Mouse (Mus musculus) cerebellum, adult 11-12 months (tissue): ENCODE data around the gene Bicc1.

Experiments
- DNase-seq: peaks from one replicate; pipeline ENCODE4 v3.0.0; 2022

The Bicc1 gene

GRCm38 (mm10) chr10:71120121-71120768, 39.3 kb downstream of the Bicc1 start:
- no peak for DNase-seq

- DNase-seq = no peak
Measured at GRCm38 (mm10) chr10:71119120-71119847, 40.2 kb downstream of the Bicc1 start.

- no peak for DNase-seq
Measured at GRCm38 (mm10) chr10:71117766-71118165, 41.7 kb downstream of the Bicc1 start.

DNA sequence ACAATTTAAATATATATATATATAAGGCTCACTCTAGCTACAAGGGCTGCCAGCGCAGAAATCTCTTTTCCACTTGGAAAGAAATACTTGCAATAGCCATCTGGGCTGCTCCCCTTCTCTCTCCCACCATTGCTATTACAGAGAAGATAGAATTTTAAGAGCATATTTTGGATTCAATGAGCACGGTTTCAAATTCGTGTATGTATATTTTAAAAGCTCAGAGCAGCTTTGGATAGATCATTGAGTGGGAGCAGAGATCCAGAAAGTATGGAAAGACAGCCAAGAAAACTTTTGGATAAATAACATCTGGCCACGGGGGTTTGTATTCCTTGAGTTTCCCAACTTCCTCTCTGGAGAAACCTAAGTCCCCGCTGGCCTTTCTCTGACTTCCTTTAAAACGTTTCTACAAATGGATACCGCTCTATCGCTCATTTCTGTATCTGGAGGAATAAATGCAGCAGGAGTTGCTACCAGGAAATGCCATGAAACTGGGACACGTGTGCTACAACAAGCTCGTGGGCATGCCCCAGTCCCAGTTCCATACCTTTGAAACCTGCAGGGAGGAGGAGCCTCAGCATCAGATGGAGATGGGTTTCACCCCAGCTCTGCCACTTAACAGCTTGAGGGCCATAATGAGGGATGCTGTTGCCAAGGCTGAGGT, 45.1 kb downstream of the Bicc1 start:
- DNase-seq = no peak

DNA sequence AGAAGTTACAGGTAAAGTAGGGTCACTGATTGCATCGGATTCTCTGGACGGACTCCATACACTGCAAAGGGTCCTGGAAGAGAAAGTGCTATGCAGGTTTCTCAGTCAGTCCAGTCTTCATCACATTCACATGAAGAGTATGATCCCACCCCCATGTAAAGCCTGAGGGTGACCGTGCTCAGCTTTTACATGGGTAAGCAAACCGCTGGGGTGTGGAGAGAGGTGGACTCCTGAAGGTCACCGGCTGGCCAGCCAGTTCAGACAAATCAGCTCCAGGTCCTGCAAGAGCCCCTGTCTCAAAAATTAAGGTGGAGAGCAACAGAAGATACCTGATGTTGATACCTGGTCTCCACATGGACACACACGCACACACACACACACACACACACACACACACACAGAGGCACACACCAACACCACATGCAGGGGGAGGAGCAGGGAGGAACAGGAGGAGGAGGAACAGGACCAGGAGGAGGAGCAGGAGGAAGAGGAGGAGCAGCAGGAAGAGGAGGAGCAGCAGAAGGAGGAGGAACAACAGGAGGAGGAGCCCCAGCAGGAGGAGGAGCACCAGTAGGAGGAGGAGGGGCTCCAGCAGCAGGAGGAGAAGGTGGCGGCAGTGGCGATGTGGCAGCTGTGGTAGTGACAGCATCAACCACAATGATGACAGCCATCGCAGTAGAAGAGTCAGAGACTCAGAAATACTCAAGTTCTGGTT, 52.9 kb downstream of the Bicc1 start:
- DNase-seq = no peak

DNA sequence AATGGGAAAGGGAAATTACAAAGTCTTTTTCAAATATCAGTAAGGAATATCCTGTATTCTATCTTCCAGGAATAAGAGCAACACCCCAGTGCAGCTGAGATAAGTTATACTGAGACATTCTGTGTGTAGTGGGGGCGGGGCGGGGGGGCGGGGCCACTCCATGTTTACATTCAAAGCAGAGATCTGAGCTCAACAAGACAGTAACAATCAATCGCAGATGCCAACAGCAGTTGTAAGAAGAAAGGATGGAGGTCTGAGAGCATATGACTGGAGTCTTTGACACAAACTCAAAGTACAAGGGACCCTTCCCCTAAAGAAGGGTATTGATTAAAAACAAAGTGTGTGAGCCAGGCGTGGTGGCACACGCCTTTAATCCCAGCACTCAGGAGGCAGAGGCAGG, 54.7 kb downstream of the Bicc1 start:
- no peak for DNase-seq

DNA sequence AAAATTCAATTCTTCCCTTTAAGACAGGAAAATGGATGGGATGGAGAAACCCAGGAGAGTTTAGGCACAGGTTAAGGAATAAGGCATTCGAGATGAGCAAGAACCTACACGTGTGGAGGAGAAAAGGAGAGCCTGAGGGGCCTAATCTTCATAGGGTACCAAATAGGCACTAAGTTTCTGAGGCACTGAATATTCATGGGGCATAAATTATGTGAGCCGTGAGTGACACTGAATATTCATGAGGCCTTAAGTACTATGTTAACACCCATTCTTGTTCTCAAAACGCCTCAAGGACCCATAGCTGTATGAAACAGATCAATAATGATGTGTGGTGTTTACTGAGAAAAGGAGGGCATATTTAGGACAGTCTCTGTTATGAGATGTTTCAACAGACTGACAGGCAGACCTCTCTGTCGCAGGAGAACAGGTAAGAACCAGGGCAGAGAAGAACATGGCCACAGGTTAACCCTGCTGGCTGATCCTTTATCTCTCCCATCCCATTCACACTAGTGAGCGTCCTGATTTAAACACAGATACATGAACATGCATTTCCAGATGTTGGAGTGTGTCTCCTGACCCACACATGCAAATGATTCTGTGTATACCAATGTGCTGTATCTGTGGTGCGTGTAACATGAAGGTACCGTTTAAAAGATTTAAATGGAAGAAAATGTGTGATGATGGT, 58.5 kb downstream of the Bicc1 start:
- no peak for DNase-seq

DNA sequence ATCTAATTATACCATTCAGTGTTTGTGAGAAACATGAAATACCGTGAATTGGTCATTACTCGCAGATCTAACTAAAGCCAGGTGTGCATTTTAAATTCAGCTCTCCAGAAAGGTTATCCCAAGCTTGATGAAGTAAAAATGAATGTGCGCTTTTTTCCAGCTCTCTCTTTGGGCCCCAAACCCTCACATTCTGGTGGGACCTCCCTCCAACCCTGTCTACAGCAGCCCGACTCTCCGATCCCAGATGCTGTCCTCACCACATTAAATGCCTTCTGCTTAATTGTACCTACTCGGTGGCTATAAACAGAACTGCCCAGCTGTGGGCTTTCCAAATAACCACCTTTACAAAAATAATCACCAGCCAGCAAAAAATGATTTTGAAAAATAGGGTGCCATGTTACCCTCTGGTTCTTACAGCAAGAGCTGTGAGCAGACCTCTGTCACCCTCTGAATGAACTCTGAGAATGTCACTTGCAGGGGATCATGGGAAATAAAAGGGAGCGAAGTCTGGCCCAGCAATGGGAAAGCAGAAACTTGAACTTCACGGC, 64.7 kb downstream of the Bicc1 start:
- no peak for DNase-seq

- DNase-seq = no peak
Measured at GRCm38 (mm10) chr10:71093312-71093711, 66.2 kb downstream of the Bicc1 start.

- DNase-seq = no peak
Measured at GRCm38 (mm10) chr10:71087359-71087716, 72.2 kb downstream of the Bicc1 start.

GRCm38 (mm10) chr10:71086571-71087358, 72.7 kb downstream of the Bicc1 start:
- DNase-seq = no peak

- DNase-seq = no peak
Measured at GRCm38 (mm10) chr10:71082986-71083385, 76.5 kb downstream of the Bicc1 start.

GRCm38 (mm10) chr10:71078856-71079255, 80.6 kb downstream of the Bicc1 start:
- DNase-seq = no peak

DNA sequence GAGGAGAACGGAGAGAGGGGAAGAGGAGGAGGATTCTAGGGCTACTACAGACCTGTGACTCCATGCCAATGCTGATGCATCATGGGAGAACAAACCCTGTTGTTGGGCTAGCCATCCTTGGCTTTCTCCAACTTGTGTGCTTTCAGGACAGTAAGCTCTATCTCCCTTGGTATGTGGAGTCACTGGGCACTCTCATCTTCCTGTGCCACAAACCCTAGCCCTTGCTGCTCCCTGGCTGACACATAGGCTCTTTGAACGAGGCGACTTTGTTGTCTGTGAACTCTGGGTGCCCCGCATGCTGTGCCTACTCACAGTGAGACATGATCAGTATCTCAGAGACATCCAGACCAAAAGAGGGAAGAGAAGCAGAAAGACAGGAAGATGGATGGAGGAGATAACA, 94.5 kb downstream of the Bicc1 start:
- DNase-seq = no peak

GRCm38 (mm10) chr10:71064576-71064975, 94.9 kb downstream of the Bicc1 start:
- DNase-seq = no peak

- no peak for DNase-seq
Measured at GRCm38 (mm10) chr10:71062151-71062550, 97.3 kb downstream of the Bicc1 start.

DNA sequence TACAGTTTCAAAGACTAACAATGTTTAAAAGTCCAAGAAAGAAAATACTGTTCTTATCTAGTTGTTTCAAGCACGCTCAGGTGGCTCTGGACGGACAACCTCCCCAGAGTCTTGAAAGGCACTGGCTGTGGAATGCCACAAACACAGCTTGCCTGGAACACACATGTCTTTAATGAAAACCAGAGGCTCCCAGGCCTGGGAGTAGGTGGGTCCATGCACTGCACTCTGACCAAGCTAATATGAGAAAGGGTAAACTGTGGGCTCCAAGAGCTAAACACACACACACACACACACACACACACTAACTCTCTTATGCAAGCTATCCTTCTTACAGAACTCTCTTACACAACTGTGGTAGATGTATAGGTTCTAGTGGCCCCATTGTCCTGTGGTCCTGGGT, 99.2 kb downstream of the Bicc1 start:
- DNase-seq = no peak

- DNase-seq = no peak
Measured at GRCm38 (mm10) chr10:71058616-71059247, 100.8 kb downstream of the Bicc1 start.

GRCm38 (mm10) chr10:71058070-71058469, 101.4 kb downstream of the Bicc1 start:
- no peak for DNase-seq

DNA sequence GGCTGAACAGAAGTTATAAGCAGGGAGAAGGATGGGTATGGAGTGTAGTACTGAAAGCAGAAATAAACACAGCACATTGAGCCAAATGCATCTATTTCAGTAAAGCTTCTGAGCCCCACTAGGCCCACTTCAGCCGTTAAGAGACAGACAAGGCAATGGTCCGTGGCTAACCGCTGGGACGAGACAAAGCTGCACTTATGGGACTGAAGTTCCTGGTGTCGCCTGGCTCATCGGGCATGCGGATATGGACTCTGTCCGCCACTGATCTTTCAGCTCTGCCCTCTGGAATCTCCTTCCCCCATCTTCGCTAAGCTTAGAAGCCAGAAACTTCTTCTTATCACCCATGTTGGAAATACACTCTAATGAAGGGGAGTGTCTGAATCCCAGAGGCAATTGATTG, 106.8 kb downstream of the Bicc1 start:
- DNase-seq = no peak

DNA sequence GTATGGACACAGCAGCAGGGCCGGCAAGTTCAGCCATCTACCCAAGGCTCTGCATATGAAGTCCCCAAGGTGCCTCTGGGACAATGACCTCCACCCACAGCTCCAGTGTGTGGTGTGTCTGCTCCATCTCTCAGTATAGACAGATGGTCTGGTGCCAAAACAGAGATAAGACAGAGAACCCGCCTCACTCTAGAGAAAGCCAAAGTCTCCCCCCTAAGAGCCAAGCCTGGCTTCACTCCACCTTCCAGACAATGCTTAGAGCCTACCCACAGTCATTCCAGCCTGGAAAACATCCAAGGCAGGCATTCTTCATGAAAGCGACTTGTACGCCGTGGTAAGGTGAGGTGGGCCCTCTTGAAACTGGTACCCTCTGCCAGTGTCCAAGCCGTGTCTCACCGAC, 107.3 kb downstream of the Bicc1 start:
- no peak for DNase-seq
